Mouse (Mus musculus): ENCODE results near the gene Trmt112. TPM values are rescaled to one million over a fixed set of nuclear protein-coding genes. Genes with fewer than 3 reads are reported as not detected.

Gene Trmt112
- polyA plus RNA-seq, 1 experiment from 2014 or later, result 118 TPM

DNA sequence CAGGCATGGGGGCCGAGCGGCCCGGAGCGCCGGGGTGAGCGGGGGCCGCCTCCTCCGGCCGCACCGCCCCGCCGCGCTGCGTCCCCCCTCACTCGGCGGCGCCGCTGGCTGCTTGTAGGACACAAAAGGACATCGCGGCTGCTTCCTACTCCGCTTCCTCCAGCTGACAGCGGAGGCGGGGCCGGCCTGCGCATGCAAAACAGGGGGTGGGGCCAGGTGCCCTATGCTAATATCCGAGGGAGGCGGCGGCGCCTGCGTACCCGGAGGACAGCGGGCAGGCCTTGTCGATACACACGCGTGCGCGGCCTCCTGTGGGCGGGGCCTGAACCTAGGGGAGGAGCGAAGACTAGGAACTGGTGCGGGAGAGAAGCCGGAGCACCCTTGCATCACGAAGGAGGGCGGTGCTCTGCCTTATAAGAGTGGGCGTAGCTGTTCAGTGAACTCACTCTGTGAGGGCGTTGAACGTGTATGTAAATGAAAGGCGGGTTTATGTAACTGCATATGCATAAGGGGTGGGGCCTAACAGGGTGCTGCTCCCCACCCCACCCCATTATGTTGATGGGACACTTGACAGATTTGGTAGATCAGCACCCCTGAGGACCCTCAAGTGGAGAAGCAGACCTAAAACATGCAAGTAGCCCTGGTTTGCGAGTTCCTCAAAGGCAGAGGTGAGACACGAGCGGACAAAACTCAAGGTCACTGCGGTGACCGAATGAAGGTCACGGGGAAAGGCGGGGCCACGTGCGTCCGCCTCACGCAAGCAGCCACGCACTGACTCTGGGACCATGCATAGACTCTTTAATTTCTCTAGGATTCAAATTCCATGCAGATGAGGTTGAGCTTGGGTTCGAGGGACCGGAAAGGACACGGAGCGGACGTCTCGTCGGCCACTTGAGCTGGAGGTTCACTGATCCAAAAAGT, 12.4 kb downstream of the Trmt112 start, which contains the start of gene Esrra:
TSS of gene Esrra (minus strand) at position 167 of the 921 bp plus-strand sequence.
- under 1% methylated on average over 49 of the region's 66 CpGs for WGBS
- peak; percentile 99 for DNase-seq (ENCODE audit: low spot score)
- peak within 1 kb of the TSS; percentile 90 for H3K27ac ChIP-seq
- H3K36me3 ChIP-seq (replicated peaks; ENCODE audit: control insufficient read depth, insufficient read depth), result no peaks in the 10 kb centered on the region
- H3K9me3 ChIP-seq (ENCODE audit: control insufficient read depth, low read length), result no peaks in the 10 kb centered on the region
- peak; percentile 95 for ATAC-seq (ENCODE audit: low FRiP score)
- peaks cover 25% of the 10 kb centered on the region for H3K4me1 ChIP-seq (replicated peaks; ENCODE audit: control insufficient read depth, insufficient read depth, low read length)
- H3K4me2 ChIP-seq (replicated peaks), result peak within 1 kb of the TSS; percentile 97
- H3K4me3 ChIP-seq (replicated peaks; ENCODE audit: low read length), result peak within 1 kb of the TSS; percentile 79
- peaks cover 46% of the 10 kb centered on the region for H3K27me3 ChIP-seq (ENCODE audit: control insufficient read depth, insufficient read depth, low read length)
- H3K9ac ChIP-seq, result peak within 1 kb of the TSS; percentile 94

DNA sequence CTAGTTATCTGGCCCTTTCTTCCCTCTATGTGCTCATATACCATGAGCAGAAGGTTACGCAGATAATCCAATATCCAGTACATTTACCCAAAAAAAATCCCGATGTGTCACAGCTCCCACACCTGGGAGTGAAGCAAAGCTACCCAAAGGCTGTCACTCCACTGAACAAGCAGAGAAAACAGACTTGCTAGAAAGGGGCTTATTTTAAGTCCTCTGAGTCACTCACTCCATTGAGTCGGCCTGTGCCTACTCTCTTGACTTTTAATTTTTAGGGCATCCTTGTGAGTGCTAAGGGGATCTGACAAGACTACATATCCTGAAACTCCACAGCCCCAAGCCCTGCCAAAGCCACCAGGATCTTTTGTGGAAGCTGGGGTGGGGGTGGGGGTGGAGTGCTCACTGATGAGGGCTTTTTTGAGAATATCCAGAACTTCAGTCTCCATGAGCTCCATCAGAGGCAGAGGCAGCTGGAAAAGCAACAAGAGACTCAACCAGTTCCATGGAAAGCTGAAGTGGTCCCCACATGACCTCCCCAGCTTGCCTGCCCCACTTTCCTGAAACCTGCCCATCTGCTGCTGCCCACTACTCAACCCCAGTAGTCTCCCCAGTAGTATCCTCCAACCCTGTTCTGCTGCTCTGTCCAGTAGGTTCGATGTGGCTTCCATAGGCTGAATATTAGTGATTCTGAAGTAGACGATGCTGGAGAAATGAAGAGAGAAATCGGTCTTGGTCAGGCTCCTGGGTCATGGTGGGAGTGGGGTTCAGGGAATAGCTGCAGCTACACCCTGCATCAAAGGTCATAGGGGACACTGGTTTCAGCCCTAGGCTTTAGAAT, 13.6 kb downstream of the Trmt112 start:
- H3K27me3 ChIP-seq (ENCODE audit: control insufficient read depth, insufficient read depth, low read length), result peaks cover 58% of the 10 kb centered on the region
- H3K4me3 ChIP-seq (replicated peaks; ENCODE audit: low read length), result no peak overlapping the region
- H3K9ac ChIP-seq, result peak overlapping the region; percentile 94; the same call in 1 of the 2 replicates
- no peaks in the 10 kb centered on the region for H3K36me3 ChIP-seq (replicated peaks; ENCODE audit: control insufficient read depth, insufficient read depth)
- no peaks in the 10 kb centered on the region for H3K9me3 ChIP-seq (ENCODE audit: control insufficient read depth, low read length)
- no peak for DNase-seq (ENCODE audit: low spot score)
- peak overlapping the region; percentile 97 for H3K4me2 ChIP-seq (replicated peaks)
- H3K27ac ChIP-seq, result no peak overlapping the region
- ATAC-seq (ENCODE audit: low FRiP score), result no peak
- WGBS, result 65% methylated on average over 6 of the region's 6 CpGs
- peaks cover 25% of the 10 kb centered on the region for H3K4me1 ChIP-seq (replicated peaks; ENCODE audit: control insufficient read depth, insufficient read depth, low read length)

DNA sequence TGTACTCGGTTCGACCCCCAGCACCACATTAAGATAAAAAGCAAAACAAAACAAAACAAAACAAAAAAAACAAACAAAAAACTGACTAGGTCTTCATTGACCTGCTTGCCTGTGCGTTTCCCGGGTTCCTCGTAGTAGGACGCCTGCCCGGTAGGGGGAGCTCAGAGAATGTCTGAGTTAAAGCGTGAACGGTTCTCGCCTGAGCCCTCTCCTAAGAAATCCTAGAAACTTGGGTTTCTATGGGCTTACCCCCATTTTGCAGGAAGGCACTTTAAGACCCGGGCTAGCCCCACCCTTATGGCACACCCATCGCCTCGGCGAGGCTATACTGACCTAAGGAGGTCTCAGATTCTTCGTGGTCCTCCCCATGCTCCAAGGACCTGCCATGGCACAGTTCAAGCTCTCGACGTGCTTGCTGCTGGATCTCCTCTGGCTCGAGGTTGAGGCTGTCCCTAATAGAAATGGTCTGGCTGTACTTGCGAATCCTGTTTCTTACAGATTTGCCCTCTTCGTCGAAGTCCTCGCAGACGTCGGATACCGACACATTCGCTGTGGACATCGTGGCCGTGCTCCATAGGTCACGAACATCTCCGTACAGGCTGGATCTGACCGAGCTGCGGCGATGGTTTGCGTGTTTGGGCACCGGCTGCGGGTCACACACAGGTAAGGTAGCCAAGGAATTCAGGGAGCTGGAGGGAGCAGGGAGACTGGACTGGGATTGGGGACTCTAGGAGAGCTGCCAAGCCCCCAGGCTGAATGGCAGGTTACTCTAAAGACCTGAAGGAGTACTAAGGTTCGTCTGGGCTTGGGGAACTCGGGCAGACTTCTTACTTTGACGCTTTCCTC, 15.2 kb downstream of the Trmt112 start:
- ATAC-seq (ENCODE audit: low FRiP score), result no peak
- Histone ChIP-seq H3K27me3 (ENCODE audit: control insufficient read depth, insufficient read depth, low read length) (peaks cover 71% of the 10 kb centered on the region), H3K9me3 (ENCODE audit: control insufficient read depth, low read length) (no peaks in the 10 kb centered on the region), H3K36me3 (replicated peaks; ENCODE audit: control insufficient read depth, insufficient read depth) (no peaks in the 10 kb centered on the region), H3K4me1 (replicated peaks; ENCODE audit: control insufficient read depth, insufficient read depth, low read length) (peaks cover 24% of the 10 kb centered on the region), H3K27ac (no peak overlapping the region), H3K9ac (no peak overlapping the region), H3K4me3 (replicated peaks; ENCODE audit: low read length) (peak overlapping the region; percentile 12), H3K4me2 (replicated peaks) (peak overlapping the region; percentile 20)
- 4% methylated on average over 39 of the region's 39 CpGs for WGBS
- peak; percentile 82 for DNase-seq (ENCODE audit: low spot score)

DNA sequence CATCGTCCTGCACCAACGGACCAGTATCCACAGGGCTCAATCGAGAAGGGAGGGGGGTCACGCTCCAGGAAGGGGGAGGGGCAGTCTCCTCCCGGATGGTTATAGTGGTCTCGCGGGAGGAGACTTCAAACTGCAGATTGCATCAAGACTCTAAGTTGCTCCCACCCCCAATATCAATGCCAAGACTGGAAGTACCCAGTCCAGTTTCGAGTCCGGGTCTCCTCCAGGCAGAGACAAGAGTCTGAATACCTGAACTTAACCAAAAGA, 15.7 kb downstream of the Trmt112 start, which contains the start of gene Catsperz:
TSS of gene Catsperz (minus strand) at position 74 of the 267 bp plus-strand sequence.
- DNase-seq (ENCODE audit: low spot score) (no peak), ATAC-seq (ENCODE audit: low FRiP score) (no peak)
- Histone ChIP-seq H3K9me3 (ENCODE audit: control insufficient read depth, low read length) (no peaks in the 10 kb centered on the region), H3K4me2 (replicated peaks) (peak within 1 kb of the TSS; percentile 20), H3K27me3 (ENCODE audit: control insufficient read depth, insufficient read depth, low read length) (peaks cover 75% of the 10 kb centered on the region), H3K4me1 (replicated peaks; ENCODE audit: control insufficient read depth, insufficient read depth, low read length) (peaks cover 18% of the 10 kb centered on the region), H3K9ac (no peak within 1 kb of the TSS), H3K27ac (no peak within 1 kb of the TSS), H3K4me3 (replicated peaks; ENCODE audit: low read length) (peak within 1 kb of the TSS; percentile 12), H3K36me3 (replicated peaks; ENCODE audit: control insufficient read depth, insufficient read depth) (no peaks in the 10 kb centered on the region)
- 4% methylated on average over 9 of the region's 9 CpGs for WGBS

DNA sequence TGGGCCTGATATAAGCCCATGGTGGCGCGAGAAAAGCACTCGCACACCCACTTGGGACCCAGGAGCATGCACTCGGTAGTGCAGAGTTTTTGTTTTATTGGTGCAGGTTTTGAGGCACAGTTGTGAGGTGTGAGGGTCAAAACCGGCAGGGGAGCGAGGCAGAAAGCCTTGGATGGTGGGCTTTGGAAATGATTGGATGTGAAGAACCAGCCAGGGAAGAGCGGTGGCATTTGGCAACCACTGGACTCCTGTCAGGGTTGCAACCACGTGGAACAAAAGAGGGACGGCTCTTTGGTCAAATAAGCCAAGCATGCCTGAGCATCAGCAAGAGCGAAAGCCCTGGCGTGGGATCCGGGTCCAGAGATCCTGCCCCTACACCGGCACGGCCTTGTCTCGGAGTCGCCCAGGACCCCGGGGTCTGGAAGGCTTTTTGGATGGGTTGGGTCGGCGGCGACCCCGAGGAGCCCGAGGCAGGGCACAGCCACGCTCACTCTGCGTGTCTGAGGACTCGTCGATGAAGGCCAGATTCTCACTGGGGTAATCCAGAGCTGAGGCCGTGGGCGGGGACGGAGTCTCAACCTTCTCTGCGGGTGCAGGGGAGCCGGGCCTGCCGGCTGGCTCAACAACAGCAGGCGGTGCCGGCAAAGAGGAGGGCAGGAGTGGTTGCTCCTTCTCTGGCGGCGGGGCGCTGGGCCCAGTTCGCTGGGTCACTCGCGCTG, 16.3 kb downstream of the Trmt112 start:
- Histone ChIP-seq H3K27ac (no peak overlapping the region), H3K27me3 (ENCODE audit: control insufficient read depth, insufficient read depth, low read length) (peaks cover 80% of the 10 kb centered on the region), H3K9me3 (ENCODE audit: control insufficient read depth, low read length) (no peaks in the 10 kb centered on the region), H3K4me2 (replicated peaks) (no peak overlapping the region), H3K4me3 (replicated peaks; ENCODE audit: low read length) (peak overlapping the region; percentile 12; the same call in 1 of the 2 replicates), H3K36me3 (replicated peaks; ENCODE audit: control insufficient read depth, insufficient read depth) (no peaks in the 10 kb centered on the region), H3K9ac (no peak overlapping the region), H3K4me1 (replicated peaks; ENCODE audit: control insufficient read depth, insufficient read depth, low read length) (peaks cover 13% of the 10 kb centered on the region)
- DNase-seq (ENCODE audit: low spot score) (no peak), ATAC-seq (ENCODE audit: low FRiP score) (no peak)
- WGBS, result 6% methylated on average over 40 of the region's 40 CpGs

DNA sequence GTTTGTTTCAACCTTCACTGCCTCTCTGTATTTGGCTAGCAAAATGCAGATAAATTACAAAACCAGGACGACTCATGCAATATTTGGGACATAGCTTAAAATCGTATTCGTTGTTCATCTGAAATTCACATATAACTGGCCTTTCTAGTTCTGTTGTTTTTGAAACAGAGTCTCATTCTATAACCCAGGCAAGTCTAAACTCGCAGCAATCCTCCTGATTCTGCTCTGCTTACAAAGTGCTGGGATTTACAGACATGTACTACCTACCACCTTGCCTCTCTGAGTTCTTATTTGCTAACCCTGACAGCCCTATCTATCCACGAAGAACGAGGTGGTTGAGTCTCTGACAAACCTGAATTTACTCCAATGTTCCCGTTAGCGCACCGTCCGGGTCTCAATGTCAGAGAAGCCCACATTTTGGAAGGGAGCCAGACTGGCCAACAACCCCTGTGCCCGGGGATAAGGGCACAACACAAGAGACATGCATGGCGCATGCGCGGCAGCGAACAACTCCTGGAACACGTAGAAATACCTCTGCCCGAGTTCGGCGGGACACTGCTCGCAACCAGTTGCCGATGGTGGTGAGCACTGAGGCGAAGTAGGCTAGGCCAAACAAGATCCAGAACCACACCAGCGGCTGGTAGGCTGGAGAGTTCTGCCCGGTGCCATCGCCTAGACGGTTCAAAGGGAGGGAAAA, 17.2 kb downstream of the Trmt112 start:
- WGBS, result 10% methylated on average over 26 of the region's 26 CpGs
- ATAC-seq (ENCODE audit: low FRiP score) (no peak), DNase-seq (ENCODE audit: low spot score) (no peak)
- peaks cover 90% of the 10 kb centered on the region for H3K27me3 ChIP-seq (ENCODE audit: control insufficient read depth, insufficient read depth, low read length)
- peaks cover 10% of the 10 kb centered on the region for H3K4me1 ChIP-seq (replicated peaks; ENCODE audit: control insufficient read depth, insufficient read depth, low read length)
- H3K4me3 ChIP-seq (replicated peaks; ENCODE audit: low read length), result peak overlapping the region; percentile 12; the same call in 1 of the 2 replicates
- no peak overlapping the region for H3K27ac ChIP-seq
- H3K9ac ChIP-seq, result no peak overlapping the region
- peak overlapping the region; percentile 25; the same call in 1 of the 2 replicates for H3K4me2 ChIP-seq (replicated peaks)
- H3K36me3 ChIP-seq (replicated peaks; ENCODE audit: control insufficient read depth, insufficient read depth), result no peaks in the 10 kb centered on the region
- H3K9me3 ChIP-seq (ENCODE audit: control insufficient read depth, low read length), result no peaks in the 10 kb centered on the region

DNA sequence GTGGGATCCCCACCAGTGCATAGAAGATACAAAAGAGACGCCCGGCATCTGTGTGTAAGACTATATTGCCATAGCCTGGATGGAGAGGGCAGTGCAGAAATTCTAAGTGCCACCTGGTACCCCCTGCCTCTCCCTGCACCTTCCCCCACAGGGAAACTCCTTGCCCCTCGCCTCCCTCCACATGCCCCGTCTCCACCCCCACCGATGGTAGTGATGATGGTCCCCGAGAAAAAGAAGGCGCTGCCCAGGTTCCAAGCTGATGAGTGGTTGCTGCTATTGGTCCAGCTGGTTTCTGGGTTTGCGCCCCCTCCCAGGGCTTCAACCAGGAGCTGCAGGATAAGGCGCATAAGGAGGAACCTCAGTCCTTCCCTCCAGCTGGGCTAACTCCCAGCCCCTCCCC, 18.6 kb downstream of the Trmt112 start:
- 23% methylated on average over 8 of the region's 9 CpGs for WGBS

DNA sequence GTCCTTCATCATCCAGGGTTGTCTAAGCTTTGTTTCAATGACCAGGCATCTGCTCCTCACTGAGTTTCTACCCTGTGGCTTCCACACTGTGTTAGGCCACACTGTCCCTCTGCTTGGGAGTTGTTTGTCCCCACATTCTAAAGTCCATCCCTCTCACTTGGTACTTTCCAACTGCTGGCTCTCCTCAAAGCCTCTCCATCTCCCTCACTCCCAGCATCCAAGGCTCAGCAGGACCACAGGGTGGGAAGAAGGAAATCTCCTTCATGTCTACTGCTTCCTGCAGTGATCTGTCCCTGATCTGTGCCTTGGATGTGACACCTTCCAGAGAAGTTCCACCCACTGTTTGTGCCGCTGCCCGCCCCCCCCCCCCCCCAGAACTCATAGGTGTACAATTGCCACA, 21.5 kb downstream of the Trmt112 start:
- H3K36me3 ChIP-seq (replicated peaks; ENCODE audit: control insufficient read depth, insufficient read depth), result no peaks in the 10 kb centered on the region
- no peaks in the 10 kb centered on the region for H3K9me3 ChIP-seq (ENCODE audit: control insufficient read depth, low read length)
- no peak overlapping the region for H3K27ac ChIP-seq
- peaks cover 15% of the 10 kb centered on the region; the same call in 1 of the 2 replicates for H3K4me1 ChIP-seq (replicated peaks; ENCODE audit: control insufficient read depth, insufficient read depth, low read length)
- H3K27me3 ChIP-seq (ENCODE audit: control insufficient read depth, insufficient read depth, low read length), result peaks cover 95% of the 10 kb centered on the region
- WGBS, result 0% methylated on average over 2 of the region's 2 CpGs
- DNase-seq (ENCODE audit: low spot score), result no peak
- no peak overlapping the region for H3K4me3 ChIP-seq (replicated peaks; ENCODE audit: low read length)
- H3K4me2 ChIP-seq (replicated peaks), result no peak overlapping the region
- no peak for ATAC-seq (ENCODE audit: low FRiP score)
- H3K9ac ChIP-seq, result no peak overlapping the region

More for the DNA sequence above, 18.6 kb downstream of the Trmt112 start:
- H3K4me1 ChIP-seq (replicated peaks; ENCODE audit: control insufficient read depth, insufficient read depth, low read length), result peaks cover 3% of the 10 kb centered on the region; the same call in 1 of the 2 replicates
- no peak for ATAC-seq (ENCODE audit: low FRiP score)
- no peak overlapping the region for H3K9ac ChIP-seq
- no peaks in the 10 kb centered on the region for H3K9me3 ChIP-seq (ENCODE audit: control insufficient read depth, low read length)
- peaks cover 95% of the 10 kb centered on the region for H3K27me3 ChIP-seq (ENCODE audit: control insufficient read depth, insufficient read depth, low read length)
- no peak overlapping the region for H3K27ac ChIP-seq
- no peak overlapping the region for H3K4me2 ChIP-seq (replicated peaks)
- no peak overlapping the region for H3K4me3 ChIP-seq (replicated peaks; ENCODE audit: low read length)
- no peak for DNase-seq (ENCODE audit: low spot score)
- H3K36me3 ChIP-seq (replicated peaks; ENCODE audit: control insufficient read depth, insufficient read depth), result no peaks in the 10 kb centered on the region

All from hindbrain, embryonic 14.5 days (tissue).